Mouse (Mus musculus): ENCODE data around the gene Gm27021.

The Gm27021 gene

GRCm38 (mm10) chr8:120667561-120668373, at the start of gene Gm27021, which contains the start of gene Cox4i1:
Gene Gm27021 (minus strand): TSS chr8:120668079.
Gene Cox4i1 (plus strand): TSS chr8:120668222.
- DNase-seq (ENCODE audit: low read depth) = peak; percentile 83

- no peak for DNase-seq (ENCODE audit: low read depth)
Measured at GRCm38 (mm10) chr8:120715996-120716680, 48.3 kb upstream of the Gm27021 start.

GRCm38 (mm10) chr8:120715200-120715599, 47.3 kb upstream of the Gm27021 start:
- DNase-seq (ENCODE audit: low read depth) = no peak

GRCm38 (mm10) chr8:120709176-120709575, 41.3 kb upstream of the Gm27021 start:
- no peak for DNase-seq (ENCODE audit: low read depth)

GRCm38 (mm10) chr8:120706193-120706592, 38.3 kb upstream of the Gm27021 start:
- DNase-seq (ENCODE audit: low read depth) = no peak

- no peak for DNase-seq (ENCODE audit: low read depth)
Measured at GRCm38 (mm10) chr8:120705163-120705562, 37.3 kb upstream of the Gm27021 start.

- no peak for DNase-seq (ENCODE audit: low read depth)
Measured at GRCm38 (mm10) chr8:120704203-120704602, 36.3 kb upstream of the Gm27021 start.

GRCm38 (mm10) chr8:120701758-120702465, 34.0 kb upstream of the Gm27021 start:
- DNase-seq (ENCODE audit: low read depth) = no peak

- DNase-seq (ENCODE audit: low read depth) = no peak
Measured at GRCm38 (mm10) chr8:120700053-120700452, 32.2 kb upstream of the Gm27021 start.

- DNase-seq (ENCODE audit: low read depth) = no peak
Measured at GRCm38 (mm10) chr8:120699565-120699964, 31.7 kb upstream of the Gm27021 start.

GRCm38 (mm10) chr8:120699079-120699478, 31.2 kb upstream of the Gm27021 start:
- DNase-seq (ENCODE audit: low read depth) = no peak

- DNase-seq (ENCODE audit: low read depth) = no peak
Measured at GRCm38 (mm10) chr8:120698426-120698825, 30.5 kb upstream of the Gm27021 start.

- no peak for DNase-seq (ENCODE audit: low read depth)
Measured at GRCm38 (mm10) chr8:120697979-120698272, 30.0 kb upstream of the Gm27021 start.

- peak; percentile 53 for DNase-seq (ENCODE audit: low read depth)
Measured at GRCm38 (mm10) chr8:120697154-120697978, 29.5 kb upstream of the Gm27021 start.

- no peak for DNase-seq (ENCODE audit: low read depth)
Measured at GRCm38 (mm10) chr8:120696401-120697153, 28.7 kb upstream of the Gm27021 start.

- peak; percentile 46 for DNase-seq (ENCODE audit: low read depth)
Measured at GRCm38 (mm10) chr8:120693861-120694493, 26.1 kb upstream of the Gm27021 start.

GRCm38 (mm10) chr8:120692934-120693333, 25.1 kb upstream of the Gm27021 start:
- no peak for DNase-seq (ENCODE audit: low read depth)

GRCm38 (mm10) chr8:120688511-120688910, 20.6 kb upstream of the Gm27021 start:
- no peak for DNase-seq (ENCODE audit: low read depth)

GRCm38 (mm10) chr8:120687786-120688185, 19.9 kb upstream of the Gm27021 start:
- no peak for DNase-seq (ENCODE audit: low read depth)

- DNase-seq (ENCODE audit: low read depth) = no peak
Measured at GRCm38 (mm10) chr8:120686576-120686975, 18.7 kb upstream of the Gm27021 start.

- DNase-seq (ENCODE audit: low read depth) = no peak
Measured at GRCm38 (mm10) chr8:120686051-120686450, 18.2 kb upstream of the Gm27021 start.
